Mouse (Mus musculus) midbrain, embryonic 12.5 days (tissue): ENCODE measurements at regions not wholly inside any gene's neighbourhood (a gene's known extent, or its start where the extent isn't known, plus 50 kb on each side); places are given as distances from the start of the nearest gene placed in this dataset.
A peak's percentile ranks its signal among the peaks of the same experiment; 100 is the strongest.

Experiments
- ATAC-seq: fragments of 200-750 bp; cut with Nextera tagmentation; 2 replicates; pipeline ENCODE4 v1.8.0; 2017; ENCODE audit warnings: low read depth, moderate TSS enrichment, moderate library complexity; ENCODE audit not compliant: low FRiP score
- H3K27ac ChIP-seq: fragments of 300-500 bp; sonication (generic); replicated peaks from 2 replicates; pipeline ENCODE4 v1.5.1; 2016; ENCODE audit warnings: mild to moderate bottlenecking
- H3K27me3 ChIP-seq: fragments of 300-500 bp; sonication (generic); 2 replicates; pipeline ENCODE4 v1.6.1; 2016; ENCODE audit warnings: mild to moderate bottlenecking
- H3K36me3 ChIP-seq: fragments of 300-500 bp; sonication (generic); 2 replicates; pipeline ENCODE4 v1.6.1; 2016
- H3K4me1 ChIP-seq: fragments of 300-500 bp; sonication (generic); 2 replicates; pipeline ENCODE4 v1.6.1; 2016
- H3K4me2 ChIP-seq: fragments of 300-500 bp; sonication (generic); replicated peaks from 2 replicates; pipeline ENCODE4 v1.6.1; 2016; ENCODE audit warnings: mild to moderate bottlenecking, moderate library complexity
- H3K4me3 ChIP-seq: fragments of 300-500 bp; sonication (generic); 2 replicates; pipeline ENCODE4 v1.5.1; 2016; ENCODE audit warnings: mild to moderate bottlenecking
- H3K9ac ChIP-seq: fragments of 300-500 bp; sonication (generic); replicated peaks from 2 replicates; pipeline ENCODE4 v1.6.1; 2016; ENCODE audit warnings: mild to moderate bottlenecking, moderate library complexity
- H3K9me3 ChIP-seq: fragments of 300-500 bp; sonication (generic); 2 replicates; pipeline ENCODE4 v1.6.1; 2016; ENCODE audit warnings: mild to moderate bottlenecking
- WGBS: fragments of 180-500 bp; shearing (Covaris S2); methylation state at CpG from one replicate; pipeline ENCODE4 v1.1.7; 2016; 5-methylcytosine and 5-hydroxymethylcytosine counted together

DNA sequence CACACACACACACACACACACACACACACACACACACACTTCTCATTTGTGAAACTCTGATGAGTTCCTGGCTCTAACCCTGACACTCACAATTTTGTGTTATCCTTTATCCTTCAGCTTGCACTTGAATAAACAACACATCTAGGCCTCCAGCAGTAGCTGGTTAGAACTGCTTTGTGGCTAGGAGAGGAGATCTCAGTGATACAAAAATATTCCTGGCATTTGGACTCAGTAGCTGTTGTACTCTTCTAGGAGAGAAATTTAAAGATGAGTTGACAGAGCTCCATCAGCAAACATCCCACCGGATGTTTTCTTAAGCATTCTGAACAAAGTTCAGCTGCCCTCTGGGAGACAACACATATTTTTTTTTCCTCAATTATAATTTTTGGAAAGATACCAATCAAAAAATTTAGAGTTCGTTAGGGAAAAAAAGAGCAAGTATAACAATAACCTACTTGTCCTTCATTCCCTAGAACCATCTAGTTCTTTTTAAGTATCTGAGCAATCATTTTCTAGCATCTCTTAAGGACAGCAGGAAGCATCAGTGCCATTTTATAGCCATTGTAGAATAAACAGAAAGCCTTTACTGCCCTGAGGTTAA, 2118.7 kb downstream of the 9330182O14Rik start:
- ATAC-seq: no peak
- Histone ChIP-seq H3K4me1 (no peaks in the 10 kb centered on the region), H3K9me3 (no peaks in the 10 kb centered on the region), H3K4me2 (no peak overlapping the region), H3K36me3 (no peaks in the 10 kb centered on the region), H3K27ac (no peak overlapping the region), H3K4me3 (no peak overlapping the region), H3K9ac (no peak overlapping the region), H3K27me3 (no peaks in the 10 kb centered on the region)
- 79% methylated on average over 2 of the region's 2 CpGs for WGBS

DNA sequence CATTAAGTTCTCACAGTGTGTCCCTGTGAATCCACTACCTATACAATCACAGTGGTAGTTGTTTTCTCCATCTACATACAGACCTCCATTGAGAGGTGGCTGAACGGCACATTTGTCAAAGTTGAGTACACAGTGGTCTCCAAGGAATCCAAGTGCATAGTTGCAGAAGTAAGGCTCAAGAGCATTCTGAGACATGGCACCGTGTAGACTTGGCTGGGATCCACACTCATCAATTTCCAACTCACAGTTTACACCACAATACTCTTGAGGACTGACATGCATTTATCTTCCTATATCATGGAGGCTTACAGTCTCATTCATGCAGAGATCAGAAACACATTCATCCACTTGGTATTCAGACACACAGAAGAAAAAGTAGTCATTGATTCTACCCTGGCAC, 2122.2 kb downstream of the 9330182O14Rik start:
- Histone ChIP-seq H3K4me2 (no peak overlapping the region), H3K27ac (no peak overlapping the region), H3K36me3 (no peaks in the 10 kb centered on the region), H3K9ac (no peak overlapping the region), H3K27me3 (no peaks in the 10 kb centered on the region), H3K4me3 (no peak overlapping the region), H3K4me1 (no peaks in the 10 kb centered on the region), H3K9me3 (no peaks in the 10 kb centered on the region)
- ATAC-seq: no peak
- 97% methylated on average over 2 of the region's 2 CpGs for WGBS

DNA sequence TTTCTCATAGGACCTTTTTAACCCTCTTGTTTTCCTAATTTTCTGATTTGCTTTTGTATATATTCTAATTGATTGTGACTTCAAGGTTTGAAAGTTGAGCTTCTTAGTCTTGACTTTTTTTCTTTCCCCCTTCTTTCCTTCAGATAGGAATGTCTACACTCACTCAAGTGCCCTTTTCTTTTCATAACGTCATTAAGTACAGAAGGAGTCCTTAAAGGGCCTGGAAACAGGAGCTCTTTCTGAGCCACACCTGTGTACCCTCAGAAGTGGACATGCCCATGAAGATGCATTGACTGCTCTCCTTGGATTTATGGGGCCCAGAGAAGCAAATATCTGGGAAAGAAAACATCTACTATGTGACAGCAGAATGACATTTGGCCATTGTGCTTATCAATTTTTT, 2141.0 kb downstream of the 9330182O14Rik start:
- H3K9me3 ChIP-seq: no peaks in the 10 kb centered on the region
- ATAC-seq: no peak
- no peaks in the 10 kb centered on the region for H3K27me3 ChIP-seq
- no peaks in the 10 kb centered on the region for H3K36me3 ChIP-seq
- no peaks in the 10 kb centered on the region for H3K4me1 ChIP-seq
- no peak overlapping the region for H3K4me2 ChIP-seq
- no peak overlapping the region for H3K27ac ChIP-seq
- no peak overlapping the region for H3K9ac ChIP-seq
- WGBS: 50% methylated on average over 1 of the region's 1 CpGs
- no peak overlapping the region for H3K4me3 ChIP-seq

DNA sequence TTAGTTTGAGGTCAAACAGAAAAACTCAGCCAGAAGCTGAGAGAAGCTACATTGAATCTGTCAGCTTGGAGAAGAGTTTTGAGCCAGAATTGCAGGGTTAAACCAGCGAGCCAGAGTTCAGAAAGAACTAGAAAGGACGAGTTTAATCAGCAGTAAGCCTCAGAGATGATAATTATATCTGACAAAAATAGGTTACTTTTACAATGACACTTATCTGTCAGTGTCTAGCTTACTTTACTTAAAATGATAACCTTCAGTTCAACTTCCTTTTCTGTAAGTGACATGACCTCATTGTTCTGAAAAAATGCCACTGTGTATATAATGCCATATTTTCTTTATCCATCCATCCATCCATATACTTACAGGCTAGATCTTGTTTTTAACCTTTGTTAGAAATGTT, 2143.1 kb downstream of the 9330182O14Rik start:
- H3K27me3 ChIP-seq: no peaks in the 10 kb centered on the region
- H3K4me2 ChIP-seq: no peak overlapping the region
- no peak overlapping the region for H3K9ac ChIP-seq
- H3K36me3 ChIP-seq: no peaks in the 10 kb centered on the region
- H3K4me1 ChIP-seq: no peaks in the 10 kb centered on the region
- H3K4me3 ChIP-seq: no peak overlapping the region
- no peaks in the 10 kb centered on the region for H3K9me3 ChIP-seq
- WGBS: 86% methylated on average over 2 of the region's 2 CpGs
- ATAC-seq: no peak
- H3K27ac ChIP-seq: no peak overlapping the region

DNA sequence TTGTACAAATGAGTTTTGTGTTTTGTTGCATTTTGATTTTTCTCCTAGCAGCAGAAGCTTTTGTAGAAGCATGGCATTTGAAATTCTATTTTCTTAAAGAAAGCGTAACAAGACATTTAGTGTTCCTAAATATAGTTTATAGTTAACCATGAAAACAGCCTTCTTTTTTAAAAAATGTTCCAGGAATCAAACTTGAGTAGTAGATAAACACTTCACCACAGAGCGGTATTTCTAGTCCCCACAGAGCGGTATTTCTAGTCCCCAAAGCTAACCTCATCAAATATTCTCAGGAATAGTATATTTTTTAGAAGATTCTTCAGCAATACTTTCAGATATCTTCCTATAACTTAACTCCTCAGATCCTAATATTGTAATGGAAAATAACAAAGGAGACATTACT, 2146.6 kb downstream of the 9330182O14Rik start:
- 95% methylated on average over 3 of the region's 3 CpGs for WGBS
- H3K27ac ChIP-seq: no peak overlapping the region
- no peak overlapping the region for H3K4me2 ChIP-seq
- H3K9ac ChIP-seq: no peak overlapping the region
- no peaks in the 10 kb centered on the region for H3K9me3 ChIP-seq
- no peaks in the 10 kb centered on the region for H3K27me3 ChIP-seq
- no peaks in the 10 kb centered on the region for H3K4me1 ChIP-seq
- H3K4me3 ChIP-seq: no peak overlapping the region
- no peak for ATAC-seq
- no peaks in the 10 kb centered on the region for H3K36me3 ChIP-seq

DNA sequence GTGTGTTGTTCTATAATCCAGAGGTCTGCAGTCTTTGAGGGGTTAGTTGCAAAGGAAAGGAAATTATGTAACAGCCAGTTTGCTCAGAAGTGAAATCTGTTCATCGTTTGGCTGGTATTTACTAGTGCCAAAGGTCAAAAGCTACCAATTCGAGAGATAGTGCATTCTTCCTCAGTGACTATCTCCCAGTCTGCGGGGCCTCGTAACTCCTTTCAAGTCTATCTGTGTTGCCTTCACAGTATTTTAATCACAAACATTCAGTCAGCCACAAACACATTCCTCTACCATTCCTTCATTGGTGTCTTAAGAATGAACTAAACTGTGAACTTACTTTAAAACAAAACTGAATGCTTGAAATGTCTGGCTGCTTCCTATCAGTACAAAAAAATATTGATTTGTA, 2162.2 kb downstream of the 9330182O14Rik start:
- WGBS: 60% methylated on average over 4 of the region's 4 CpGs

DNA sequence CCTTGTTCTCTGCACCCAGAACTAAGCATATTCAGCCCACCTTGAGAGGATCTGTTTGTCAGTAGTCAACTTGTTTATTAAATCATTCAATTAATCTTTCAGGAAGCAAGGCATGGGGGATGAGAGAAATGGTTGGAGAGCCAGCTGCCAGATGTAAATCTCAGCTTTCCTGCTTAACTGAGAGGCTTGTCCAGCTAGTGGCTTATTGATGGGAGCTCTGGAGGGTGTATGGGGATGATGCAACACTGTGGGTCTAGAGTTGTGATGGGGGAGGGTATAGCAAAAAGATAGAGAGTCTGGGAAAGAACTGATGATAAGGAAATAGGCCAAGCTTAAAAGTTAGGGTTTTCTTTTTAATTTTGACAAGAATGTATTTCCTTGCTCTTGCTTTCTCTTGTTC, 2163.3 kb downstream of the 9330182O14Rik start:
- Histone ChIP-seq H3K4me3 (no peak overlapping the region), H3K4me1 (no peaks in the 10 kb centered on the region), H3K4me2 (no peak overlapping the region), H3K9me3 (no peaks in the 10 kb centered on the region), H3K9ac (no peak overlapping the region), H3K27ac (no peak overlapping the region), H3K36me3 (no peaks in the 10 kb centered on the region), H3K27me3 (no peaks in the 10 kb centered on the region)
- no peak for ATAC-seq

More for the DNA sequence above, 2162.2 kb downstream of the 9330182O14Rik start:
- H3K36me3 ChIP-seq: no peaks in the 10 kb centered on the region
- no peak for ATAC-seq
- H3K4me2 ChIP-seq: no peak overlapping the region
- no peak overlapping the region for H3K27ac ChIP-seq
- H3K27me3 ChIP-seq: no peaks in the 10 kb centered on the region
- no peak overlapping the region for H3K9ac ChIP-seq
- H3K4me3 ChIP-seq: no peak overlapping the region
- H3K9me3 ChIP-seq: no peaks in the 10 kb centered on the region
- no peaks in the 10 kb centered on the region for H3K4me1 ChIP-seq

DNA sequence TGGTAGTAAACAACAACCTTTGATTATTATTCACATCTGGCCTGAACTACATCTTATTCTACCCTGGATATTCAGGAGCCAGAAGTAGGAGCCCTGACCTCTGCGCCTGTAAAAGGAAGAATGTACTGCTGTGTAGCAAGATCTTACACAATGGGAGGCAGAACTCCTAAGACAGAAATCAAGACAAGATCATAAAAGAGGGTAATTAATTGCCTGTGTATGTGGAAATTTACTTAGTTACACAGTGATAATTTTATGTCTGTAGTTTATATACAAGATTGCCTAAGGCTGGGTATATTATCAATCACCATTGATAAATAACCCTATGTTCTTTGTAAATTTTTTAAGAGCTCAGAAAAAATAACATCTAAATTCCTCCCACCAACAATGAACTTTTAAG, 2167.8 kb downstream of the 9330182O14Rik start:
- Histone ChIP-seq H3K36me3 (no peaks in the 10 kb centered on the region), H3K27me3 (no peaks in the 10 kb centered on the region), H3K4me3 (no peak overlapping the region), H3K9ac (no peak overlapping the region), H3K4me1 (no peaks in the 10 kb centered on the region), H3K9me3 (no peaks in the 10 kb centered on the region), H3K4me2 (no peak overlapping the region), H3K27ac (no peak overlapping the region)
- no peak for ATAC-seq
- 86% methylated on average over 1 of the region's 1 CpGs for WGBS

DNA sequence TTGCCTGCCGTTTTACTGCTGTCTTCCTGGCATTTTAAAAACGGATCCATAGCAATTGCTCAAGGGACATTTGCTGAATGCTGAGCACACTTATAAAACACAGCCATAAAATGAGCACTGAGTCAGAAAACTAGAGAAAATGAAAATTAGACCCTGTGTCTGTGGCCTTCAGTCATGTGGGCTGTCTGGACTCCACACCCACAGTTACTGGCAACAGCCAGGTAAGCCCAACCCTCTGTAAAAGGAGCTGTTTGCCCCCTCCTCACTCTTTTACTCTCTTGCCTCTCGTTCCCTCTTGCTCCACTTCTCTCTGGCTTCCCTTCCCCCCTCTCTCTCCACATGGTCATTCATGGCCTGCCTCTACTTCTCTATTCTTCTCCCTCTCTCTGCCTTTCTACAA, 2169.9 kb downstream of the 9330182O14Rik start:
- WGBS: 88% methylated on average over 3 of the region's 3 CpGs
- ATAC-seq: no peak
- Histone ChIP-seq H3K27me3 (no peaks in the 10 kb centered on the region), H3K36me3 (no peaks in the 10 kb centered on the region), H3K9me3 (no peaks in the 10 kb centered on the region), H3K4me3 (no peak overlapping the region), H3K4me2 (no peak overlapping the region), H3K4me1 (no peaks in the 10 kb centered on the region), H3K9ac (no peak overlapping the region), H3K27ac (no peak overlapping the region)

DNA sequence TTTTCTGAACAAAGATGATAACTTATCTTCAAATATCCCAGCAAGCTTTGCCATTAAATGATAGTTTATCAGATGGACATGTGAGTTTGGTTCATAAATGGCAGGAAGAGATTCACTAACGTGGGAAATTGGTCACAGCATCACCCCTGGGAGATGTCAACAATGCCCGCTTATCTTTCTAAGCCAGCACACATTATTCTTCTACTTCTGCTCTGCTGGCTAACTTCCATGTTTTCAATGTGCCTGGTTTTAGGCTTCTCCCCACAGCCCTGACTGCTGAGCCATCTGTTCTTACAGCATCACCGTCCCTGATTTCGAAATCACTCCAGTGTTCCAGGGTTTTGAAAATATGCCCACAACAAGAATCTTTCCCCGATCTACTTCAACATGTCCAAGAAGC, 2175.4 kb downstream of the 9330182O14Rik start:
- Histone ChIP-seq H3K27ac (no peak overlapping the region), H3K9ac (no peak overlapping the region), H3K4me1 (no peaks in the 10 kb centered on the region), H3K4me3 (no peak overlapping the region), H3K27me3 (no peaks in the 10 kb centered on the region), H3K9me3 (no peaks in the 10 kb centered on the region), H3K4me2 (no peak overlapping the region), H3K36me3 (no peaks in the 10 kb centered on the region)
- WGBS: 69% methylated on average over 5 of the region's 5 CpGs
- peak; percentile 27; the same call in 1 of the 2 replicates for ATAC-seq

DNA sequence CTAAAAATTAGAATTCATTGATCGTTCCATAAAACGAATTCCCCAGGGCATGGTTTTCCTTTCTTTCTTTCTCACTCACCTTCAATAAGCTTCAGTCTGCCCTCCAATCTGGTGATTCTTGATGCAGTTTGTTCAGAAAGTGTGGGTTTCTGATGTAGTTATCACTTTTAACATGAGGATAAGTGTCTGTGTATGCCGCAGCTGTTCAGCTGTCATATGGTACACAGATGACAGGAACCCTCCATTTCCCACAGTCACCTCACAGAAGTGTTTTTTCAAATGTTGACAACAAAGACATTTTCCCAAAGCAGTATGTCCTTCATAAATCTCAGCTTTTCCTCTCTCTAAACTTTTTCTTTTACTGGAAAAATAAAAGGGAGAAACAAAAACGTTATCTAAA, 2177.0 kb downstream of the 9330182O14Rik start:
- H3K36me3 ChIP-seq: no peaks in the 10 kb centered on the region
- no peak for ATAC-seq
- H3K4me3 ChIP-seq: no peak overlapping the region
- H3K27ac ChIP-seq: no peak overlapping the region
- no peaks in the 10 kb centered on the region for H3K27me3 ChIP-seq
- no peaks in the 10 kb centered on the region for H3K9me3 ChIP-seq
- H3K9ac ChIP-seq: no peak overlapping the region
- WGBS: 84% methylated on average over 4 of the region's 4 CpGs
- no peak overlapping the region for H3K4me2 ChIP-seq
- H3K4me1 ChIP-seq: no peaks in the 10 kb centered on the region

DNA sequence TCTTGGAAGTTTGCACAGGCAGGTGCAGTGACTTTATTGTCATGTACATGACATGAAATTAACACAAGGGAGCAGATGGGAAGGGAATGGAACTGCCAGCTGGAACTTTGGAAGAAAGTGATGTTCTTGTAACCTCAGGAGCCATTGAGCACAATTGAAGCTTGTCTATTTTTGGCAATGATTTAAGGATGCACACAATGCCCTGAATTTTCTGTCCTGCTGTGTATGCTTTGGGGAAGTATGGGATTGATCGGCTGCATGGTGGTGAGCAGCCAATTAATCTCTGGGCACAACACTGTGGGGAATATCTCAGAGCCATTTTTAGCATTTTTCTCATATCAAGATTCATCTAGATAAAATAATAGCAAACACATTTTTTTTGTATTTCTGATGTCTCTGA, 2186.2 kb downstream of the 9330182O14Rik start:
- WGBS: 79% methylated on average over 1 of the region's 1 CpGs
- Histone ChIP-seq H3K9me3 (no peaks in the 10 kb centered on the region), H3K4me1 (peaks cover 2% of the 10 kb centered on the region; the same call in 1 of the 2 replicates)

DNA sequence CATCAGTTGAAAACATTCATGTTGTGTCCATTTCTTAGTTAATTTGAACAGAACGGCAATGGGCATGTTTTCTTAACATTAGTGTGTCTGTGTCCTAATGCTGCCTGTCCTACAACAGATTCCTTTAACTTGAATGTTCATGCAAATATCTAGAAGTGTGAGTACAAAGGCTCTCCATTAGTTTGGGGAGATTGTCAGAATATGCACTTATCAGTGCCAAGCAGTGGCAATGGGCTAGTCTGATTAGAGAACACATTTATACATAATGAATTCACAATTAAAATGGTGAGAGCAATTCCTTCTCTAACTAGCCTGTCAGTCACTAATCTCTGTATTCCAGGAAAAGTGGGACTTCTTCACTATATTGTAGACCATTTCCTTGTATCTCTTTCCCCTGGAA, 2188.8 kb downstream of the 9330182O14Rik start:
- no peak overlapping the region for H3K4me3 ChIP-seq
- H3K27me3 ChIP-seq: no peaks in the 10 kb centered on the region
- no peaks in the 10 kb centered on the region for H3K9me3 ChIP-seq
- no peak overlapping the region for H3K27ac ChIP-seq
- WGBS: 85% methylated on average over 1 of the region's 1 CpGs
- no peak for ATAC-seq
- peaks cover 3% of the 10 kb centered on the region; the same call in 1 of the 2 replicates for H3K4me1 ChIP-seq
- no peaks in the 10 kb centered on the region for H3K36me3 ChIP-seq
- no peak overlapping the region for H3K9ac ChIP-seq
- H3K4me2 ChIP-seq: no peak overlapping the region

More for the DNA sequence above, 2186.2 kb downstream of the 9330182O14Rik start:
- Histone ChIP-seq H3K4me3 (no peak overlapping the region), H3K9ac (no peak overlapping the region), H3K27ac (no peak overlapping the region), H3K27me3 (no peaks in the 10 kb centered on the region), H3K4me2 (no peak overlapping the region), H3K36me3 (no peaks in the 10 kb centered on the region)
- no peak for ATAC-seq
